Comparison of ENCODE assay signal across 8 mouse cellular contexts in genomic region chr7:67788713-67789112, GRCm38 (mm10). TPM values are rescaled to one million over a fixed set of nuclear protein-coding genes. Genes with fewer than 3 reads are reported as not detected.
A peak's percentile ranks its signal among the peaks of the same experiment; 100 is the strongest.
DNase-seq lines count a peak whose midpoint lies in the region; ATAC-seq lines count a peak whose summit lies in the region.

No protein-coding gene starts in this region.

- no peak overlapping the region for H3K4me2 ChIP-seq in forebrain, embryonic 12.5 days

- no peaks in the 10 kb centered on the region for H3K36me3 ChIP-seq in forebrain, embryonic 10.5 days (replicated peaks)
- no peaks in the 10 kb centered on the region for H3K36me3 ChIP-seq in forebrain, embryonic 12.5 days (replicated peaks)

- DNase-seq in forebrain, embryonic 10.5 days (ENCODE audit: extremely low spot score, low spot score): peak; percentile 72
- peak; percentile 80 for DNase-seq in cerebellum, adult 9-10 months
- DNase-seq in frontal cortex, postnatal 25 days (ENCODE audit: low spot score in 2 of 2): peak; percentile 52 to 66
- DNase-seq in induced T-regulatory cell, adult 2 months (ENCODE audit: low read depth): peak; percentile 76
- DNase-seq in left cerebral cortex, adult 18-20 months (ENCODE audit: low spot score in 2 of 2): peak; percentile 66 to 70
- DNase-seq in skeletal muscle tissue, adult 2 months (ENCODE audit: low read depth, low spot score): peak; percentile 51

- no peak overlapping the region for H3K4me3 ChIP-seq in forebrain, embryonic 10.5 days
- H3K4me3 ChIP-seq in forebrain, embryonic 12.5 days (replicated peaks): no peak overlapping the region

- H3K9me3 ChIP-seq in forebrain, embryonic 10.5 days: no peaks in the 10 kb centered on the region; the same call in 1 of the 2 replicates
- no peaks in the 10 kb centered on the region for H3K9me3 ChIP-seq in forebrain, embryonic 12.5 days

- no peak for ATAC-seq in forebrain, embryonic 12.5 days (ENCODE audit: low FRiP score)
- peak; percentile 86 for ATAC-seq in megakaryocyte progenitor cell, adult 5-6 weeks (replicated peaks; ENCODE audit: poor library complexity)

- WGBS in forebrain, embryonic 10.5 days: 15% methylated on average over 10 of the region's 10 CpGs
- 14% methylated on average over 10 of the region's 10 CpGs for WGBS in forebrain, embryonic 12.5 days

- H3K27me3 ChIP-seq in forebrain, embryonic 10.5 days (ENCODE audit: poor library complexity, severe bottlenecking): no peaks in the 10 kb centered on the region
- no peaks in the 10 kb centered on the region for H3K27me3 ChIP-seq in forebrain, embryonic 12.5 days

- no peak overlapping the region for H3K27ac ChIP-seq in forebrain, embryonic 10.5 days
- H3K27ac ChIP-seq in forebrain, embryonic 12.5 days: no peak overlapping the region

- H3K4me1 ChIP-seq in forebrain, embryonic 10.5 days: peaks cover 4% of the 10 kb centered on the region
- H3K4me1 ChIP-seq in forebrain, embryonic 12.5 days: no peaks in the 10 kb centered on the region

- no peak overlapping the region for H3K9ac ChIP-seq in forebrain, embryonic 12.5 days

RNA-seq across cellular contexts. Expression of gene Synm, which starts 29.2 kb away (rescaled TPM):
- 0.62 and 0.78 TPM in 2 replicates for polyA plus RNA-seq in forebrain, embryonic 10.5 days (2016; fragmentation: Nextera tagmentation; extraction: Ambion mirVana)
- polyA plus RNA-seq in forebrain, embryonic 12.5 days (2016; fragmentation: Nextera tagmentation; extraction: Ambion mirVana): 1.1 and 1.4 TPM in 2 replicates
- total RNA-seq in left cerebral cortex, adult 18-20 months (2021): 10 to 100 TPM; 17.2 to 19.1 TPM
- total RNA-seq in megakaryocyte progenitor cell, adult 5-6 weeks (2015): not detected in 2 replicates
- not detected in 2 replicates for total RNA-seq in megakaryocyte progenitor cell, adult 5-6 weeks (2017)

Comparison
In these comparisons a context has a peak if more than half of its experiments do, and no peak if none do; other contexts are left out.
1. RNA of gene Synm, which starts 29.2 kb away (total RNA-seq): 17.2 to 19.1 TPM in left cerebral cortex, adult 18-20 months; not detected in megakaryocyte progenitor cell, adult 5-6 weeks; every median in the first group is over 10 times any median in the second.
2. Peak in every context shown above with its lines, with median percentiles within 50 percentile points of each other: DNase-seq.